Mouse (Mus musculus) neural tube, embryonic 11.5 days (tissue): ENCODE measurements around the gene Cd4. TPM values are rescaled to one million over a fixed set of nuclear protein-coding genes. Genes with fewer than 3 reads are reported as not detected.

Source experiments
- ATAC-seq: fragments of 200-750 bp; cut with Nextera tagmentation; 2 replicates; pipeline ENCODE4 v1.8.0; 2017; ENCODE audit warnings: moderate number of reproducible peaks, mild to moderate bottlenecking, moderate TSS enrichment, moderate library complexity; ENCODE audit not compliant: insufficient read depth, low FRiP score, low TSS enrichment
- DNase-seq: peaks from one replicate; pipeline ENCODE4 v3.0.0-alpha.2; 2015; ENCODE audit warnings: low spot score
- H3K27ac ChIP-seq: fragments of 300-500 bp; sonication (generic); 2 replicates; pipeline ENCODE4 v1.5.1; 2014; ENCODE audit warnings: low read depth, mild to moderate bottlenecking, low read length
- H3K27me3 ChIP-seq: fragments of 300-500 bp; sonication (generic); 2 replicates; pipeline ENCODE4 v1.6.1; 2014; ENCODE audit warnings: mild to moderate bottlenecking, low read length, mixed read lengths; ENCODE audit not compliant: control insufficient read depth, insufficient read depth
- H3K36me3 ChIP-seq: fragments of 300-500 bp; sonication (generic); 2 replicates; pipeline ENCODE4 v1.6.1; 2014; ENCODE audit warnings: mild to moderate bottlenecking, low read length, moderate library complexity, mixed read lengths; ENCODE audit not compliant: control insufficient read depth, insufficient read depth
- H3K4me1 ChIP-seq: fragments of 300-500 bp; sonication (generic); 2 replicates; pipeline ENCODE4 v1.6.1; 2014; ENCODE audit warnings: low read length, mixed read lengths; ENCODE audit not compliant: control insufficient read depth, insufficient read depth
- H3K4me2 ChIP-seq: fragments of 300-500 bp; sonication (generic); 2 replicates; pipeline ENCODE4 v1.6.1; 2014; ENCODE audit warnings: low read depth, mild to moderate bottlenecking, moderate library complexity
- H3K4me3 ChIP-seq: fragments of 300-500 bp; sonication (generic); 2 replicates; pipeline ENCODE4 v1.5.1; 2014; ENCODE audit warnings: low read depth, low read length
- H3K9ac ChIP-seq: fragments of 300-500 bp; sonication (generic); 2 replicates; pipeline ENCODE4 v1.6.1; 2014; ENCODE audit warnings: mild to moderate bottlenecking, low read length
- H3K9me3 ChIP-seq: fragments of 300-500 bp; sonication (generic); 2 replicates; pipeline ENCODE4 v1.6.1; 2016; ENCODE audit warnings: low read length; ENCODE audit not compliant: control insufficient read depth
- WGBS: fragments of 180-500 bp; shearing (Covaris S2); extraction: QIAGEN DNeasy Blood & Tissue Kit; methylation state at CpG from one replicate; pipeline ENCODE4 v1.1.7; 2014; 5-methylcytosine and 5-hydroxymethylcytosine counted together
- polyA plus RNA-seq: library from polyadenylated mRNA; unstranded; fragments of >200 nt; fragmentation: Nextera tagmentation; extraction: Ambion mirVana; gene quantifications from 2 replicates; pipeline ENCODE4 v1.2.1, GENCODE M21; 2014

Cd4 gene
- polyA plus RNA-seq, 1 experiment from 2014 or later, result not detected

DNA sequence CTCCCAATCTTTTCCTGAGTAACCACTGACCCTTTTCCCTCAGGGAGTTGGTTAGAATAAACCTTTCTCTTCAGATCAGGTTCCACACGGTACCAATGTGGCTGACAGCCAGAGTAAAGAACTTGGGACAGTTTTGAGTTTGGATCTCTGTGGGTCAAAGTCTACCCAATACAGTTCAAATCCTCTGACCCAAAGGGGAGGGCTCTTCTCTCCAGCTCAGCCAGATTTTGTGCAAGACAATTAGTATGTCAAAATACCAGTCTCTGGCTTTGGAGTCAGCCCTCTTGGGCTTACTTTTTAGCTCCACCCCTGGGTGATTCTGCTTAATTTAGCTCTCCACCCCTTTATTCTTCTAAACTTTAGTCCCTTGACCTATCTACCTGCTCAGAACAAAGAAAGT is 42.2 kb upstream of the Cd4 start:
- Histone ChIP-seq H3K9ac (peak overlapping the region; percentile 96), H3K4me3 (peak overlapping the region; percentile 97), H3K4me1 (peaks cover 16% of the 10 kb centered on the region), H3K9me3 (no peaks in the 10 kb centered on the region), H3K27ac (peak overlapping the region; percentile 87), H3K36me3 (peaks cover 14% of the 10 kb centered on the region), H3K4me2 (peak overlapping the region; percentile 94), H3K27me3 (no peaks in the 10 kb centered on the region)
- WGBS, result 60% methylated on average over 1 of the region's 1 CpGs
- ATAC-seq (no peak), DNase-seq (no peak)

DNA sequence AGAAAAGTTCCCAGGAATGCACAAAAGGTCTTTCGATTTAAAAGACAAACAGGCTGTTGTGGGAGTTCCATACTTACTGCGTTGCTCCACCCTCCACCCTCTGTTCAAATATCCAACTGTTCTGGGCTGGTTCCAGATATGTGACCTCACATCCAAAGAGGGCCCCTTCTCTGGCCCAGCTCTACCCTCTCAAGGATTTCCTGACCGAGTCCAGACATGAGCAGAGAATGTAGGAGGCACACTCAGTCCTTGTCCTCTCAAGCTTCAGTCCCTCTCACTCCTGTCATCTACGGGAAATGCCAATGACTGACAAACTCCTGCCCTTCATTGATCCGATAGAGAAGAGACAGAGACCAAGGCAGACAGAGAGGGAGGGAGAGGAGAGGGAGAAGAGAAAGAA is 37.9 kb upstream of the Cd4 start:
- H3K27me3 ChIP-seq, result no peaks in the 10 kb centered on the region

DNA sequence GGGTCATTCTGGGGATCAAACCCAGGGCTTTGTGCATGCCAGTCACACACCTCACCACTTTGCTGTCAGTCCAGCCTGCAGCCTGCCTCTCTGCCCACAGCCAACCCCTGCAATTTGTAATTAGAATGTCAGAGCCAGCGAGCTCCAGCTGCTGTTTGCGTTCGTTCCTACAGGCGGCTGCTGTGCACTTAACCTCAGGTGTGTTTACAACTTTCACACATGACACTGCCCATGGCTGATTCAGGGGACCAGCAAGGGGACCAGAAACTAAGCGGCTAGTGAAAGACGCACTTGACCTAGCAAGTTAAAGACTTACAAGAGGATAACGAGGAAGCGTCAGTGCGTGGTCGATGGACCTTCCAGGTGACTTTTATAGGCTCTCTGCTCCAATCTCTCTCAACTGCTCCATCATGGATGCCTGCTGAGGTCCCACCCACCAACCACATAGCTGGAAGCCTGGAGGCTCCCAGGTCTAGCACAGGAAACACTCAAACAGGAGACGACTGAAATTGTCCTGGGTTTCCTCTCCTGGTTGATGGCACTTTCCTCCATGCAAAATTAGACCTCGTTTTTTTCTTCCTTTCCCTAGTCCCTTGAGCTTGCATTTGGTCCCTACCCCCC is 37.3 kb upstream of the Cd4 start:
- DNase-seq (no peak), ATAC-seq (no peak)
- H3K4me2 ChIP-seq, result no peak overlapping the region
- no peak overlapping the region for H3K4me3 ChIP-seq
- peaks cover 16% of the 10 kb centered on the region for H3K4me1 ChIP-seq
- no peaks in the 10 kb centered on the region for H3K9me3 ChIP-seq
- WGBS, result 35% methylated on average over 12 of the region's 12 CpGs
- no peak overlapping the region for H3K27ac ChIP-seq
- no peaks in the 10 kb centered on the region for H3K27me3 ChIP-seq
- H3K36me3 ChIP-seq, result no peaks in the 10 kb centered on the region
- no peak overlapping the region for H3K9ac ChIP-seq

More for the DNA sequence above, 37.9 kb upstream of the Cd4 start:
- H3K4me2 ChIP-seq, result no peak overlapping the region
- H3K9ac ChIP-seq, result no peak overlapping the region
- no peaks in the 10 kb centered on the region for H3K9me3 ChIP-seq
- WGBS, result 63% methylated on average over 5 of the region's 5 CpGs
- ATAC-seq (no peak), DNase-seq (no peak)
- no peak overlapping the region for H3K4me3 ChIP-seq
- peaks cover 14% of the 10 kb centered on the region for H3K4me1 ChIP-seq
- H3K36me3 ChIP-seq, result no peaks in the 10 kb centered on the region
- H3K27ac ChIP-seq, result no peak overlapping the region

DNA sequence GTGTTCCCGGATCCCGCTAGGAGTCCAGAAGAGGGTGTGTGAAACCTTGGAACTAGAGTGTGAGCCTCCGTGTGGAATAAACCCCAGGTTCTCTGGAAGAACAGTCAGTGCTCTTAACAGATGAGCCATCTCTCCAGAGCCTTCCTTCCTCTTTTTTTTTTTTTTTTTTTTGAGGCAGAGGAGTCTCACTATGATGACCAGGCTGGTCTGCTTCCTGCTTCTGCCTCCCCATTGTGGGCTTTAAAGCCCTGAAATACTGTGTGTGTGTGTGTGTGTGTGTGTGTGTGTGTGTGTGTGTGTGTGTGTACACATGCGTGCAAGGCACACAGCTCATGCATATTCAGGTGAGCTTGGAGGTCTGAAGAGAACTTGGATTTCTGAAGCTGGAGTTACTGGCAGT is 33.5 kb upstream of the Cd4 start:
- Histone ChIP-seq H3K4me3 (no peak overlapping the region), H3K4me1 (peaks cover 23% of the 10 kb centered on the region), H3K27me3 (no peaks in the 10 kb centered on the region), H3K9ac (no peak overlapping the region), H3K36me3 (no peaks in the 10 kb centered on the region), H3K27ac (peak overlapping the region; percentile 97; the same call in 1 of the 2 replicates), H3K9me3 (no peaks in the 10 kb centered on the region), H3K4me2 (no peak overlapping the region)
- no peak for DNase-seq
- 63% methylated on average over 4 of the region's 4 CpGs for WGBS
- no peak for ATAC-seq

DNA sequence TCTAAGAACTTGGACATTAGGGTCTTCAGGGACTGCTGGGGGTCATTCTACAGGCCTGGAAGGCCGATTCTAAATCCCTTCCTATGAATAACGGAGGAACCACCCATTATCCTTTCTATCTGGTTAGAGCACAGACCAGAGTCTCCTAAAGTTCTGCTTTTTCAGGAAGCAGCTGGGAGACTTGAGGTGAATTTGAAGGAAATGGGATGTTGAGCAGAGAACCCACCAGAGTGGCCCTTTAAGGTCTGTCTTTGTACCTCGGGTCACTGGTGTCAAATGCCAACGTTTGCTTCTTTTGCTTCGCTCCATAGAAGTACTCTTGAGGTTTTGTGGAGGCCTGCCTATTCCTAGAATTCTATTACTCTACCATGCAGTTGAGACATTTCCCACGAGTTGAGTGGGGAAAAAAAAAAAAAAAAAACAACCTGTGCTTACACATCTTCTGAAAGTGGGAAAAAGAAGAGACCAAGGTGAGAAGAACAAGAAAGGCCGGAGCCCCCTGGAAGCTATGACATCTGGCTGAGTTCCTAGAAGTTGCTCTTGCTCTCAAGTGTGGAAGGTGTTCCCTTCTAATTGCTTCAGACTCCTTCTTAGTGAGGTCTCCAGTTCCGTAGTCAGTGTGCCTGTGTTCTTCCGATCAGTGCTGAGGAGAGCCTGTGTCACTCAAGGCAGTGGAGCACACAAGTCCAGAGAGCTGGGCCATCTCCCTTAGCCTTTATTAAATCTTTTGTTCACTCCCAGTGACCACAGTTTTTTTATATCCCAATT is 32.5 kb upstream of the Cd4 start:
- 24% methylated on average over 9 of the region's 9 CpGs for WGBS
- Histone ChIP-seq H3K4me3 (peak overlapping the region; percentile 20; the same call in 1 of the 2 replicates), H3K9ac (peak overlapping the region; percentile 41), H3K36me3 (no peaks in the 10 kb centered on the region), H3K27me3 (no peaks in the 10 kb centered on the region), H3K9me3 (no peaks in the 10 kb centered on the region), H3K4me1 (peaks cover 29% of the 10 kb centered on the region), H3K27ac (peak overlapping the region; percentile 97), H3K4me2 (peak overlapping the region; percentile 34)
- DNase-seq (no peak), ATAC-seq (no peak)

DNA sequence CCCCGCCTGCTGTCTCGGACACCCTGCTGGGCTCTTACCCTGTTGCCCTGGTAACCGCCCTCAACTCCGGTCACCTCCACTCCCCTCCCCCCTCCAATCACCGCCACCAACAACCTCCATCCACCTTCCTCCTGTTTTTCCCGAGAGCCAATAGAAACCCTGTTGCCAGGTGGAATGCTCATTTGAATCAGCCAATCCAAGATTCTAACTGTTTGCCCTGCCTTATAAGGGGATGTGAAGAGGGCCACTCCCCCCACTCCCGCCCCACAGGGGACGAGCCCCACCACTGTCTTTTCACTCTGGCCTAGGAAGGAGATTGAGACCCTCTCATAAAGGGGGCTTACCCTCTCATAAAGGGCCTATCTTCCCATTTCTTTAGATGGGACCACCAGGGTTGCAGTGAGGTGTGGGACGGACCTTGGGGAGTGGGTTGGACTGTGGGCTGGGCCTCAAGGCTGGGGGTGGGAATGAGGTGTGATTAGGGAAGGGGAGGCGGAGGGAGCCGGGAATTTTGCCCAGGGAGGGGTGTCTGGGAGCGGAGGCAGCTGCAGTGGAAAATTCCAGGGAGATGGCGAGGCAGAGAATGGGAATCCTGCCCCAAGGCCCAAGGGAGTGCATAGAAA is 31.8 kb upstream of the Cd4 start, which contains the start of gene Ptms:
TSS of gene Ptms (minus strand) at position 409 of the 623 bp plus-strand sequence.
- Histone ChIP-seq H3K27ac (peak within 1 kb of the TSS; percentile 100), H3K4me1 (peaks cover 31% of the 10 kb centered on the region), H3K27me3 (no peaks in the 10 kb centered on the region), H3K9ac (peak within 1 kb of the TSS; percentile 41), H3K36me3 (no peaks in the 10 kb centered on the region), H3K4me3 (peak within 1 kb of the TSS; percentile 20; the same call in 1 of the 2 replicates), H3K9me3 (no peaks in the 10 kb centered on the region), H3K4me2 (peak within 1 kb of the TSS; percentile 98)
- peak; percentile 94 for DNase-seq
- under 1% methylated on average over 13 of the region's 13 CpGs for WGBS
- ATAC-seq, result peak; percentile 87

DNA sequence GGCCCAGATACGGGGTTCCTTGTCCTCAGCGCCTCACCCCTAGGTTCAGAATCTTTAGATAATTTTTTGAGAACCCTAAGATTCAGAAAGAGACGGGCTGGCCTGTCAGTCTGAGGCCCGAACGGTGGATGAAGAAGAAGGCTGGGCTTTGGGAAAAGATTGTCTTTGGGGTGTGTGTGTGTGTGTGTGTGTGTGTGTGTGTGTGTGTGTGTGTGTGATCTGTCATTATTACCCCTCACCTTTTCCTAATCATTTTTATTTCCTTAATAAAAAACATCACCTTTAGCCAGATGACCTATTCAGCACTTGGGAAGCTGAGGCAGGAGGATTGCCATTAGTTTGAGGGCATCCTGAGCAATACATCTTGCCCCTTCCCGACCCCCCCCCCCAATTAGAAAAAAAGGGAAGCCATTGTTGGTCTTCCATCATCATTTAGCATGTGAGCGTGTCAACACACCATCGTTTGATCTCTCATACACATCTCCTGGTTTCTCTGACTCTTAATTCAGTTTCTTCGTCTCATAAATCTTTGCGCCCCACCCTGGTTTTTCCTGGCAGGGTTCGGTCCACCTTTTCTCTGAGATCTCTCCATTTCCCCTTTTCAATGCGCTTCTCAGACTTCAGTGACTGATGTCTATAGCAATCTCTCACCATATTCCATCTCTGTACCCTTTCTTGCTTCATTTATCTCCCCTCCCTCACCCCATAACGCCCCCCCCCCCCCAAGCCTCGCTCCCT is 31.0 kb upstream of the Cd4 start:
- Histone ChIP-seq H3K4me2 (peak overlapping the region; percentile 98), H3K4me3 (peak overlapping the region; percentile 92; the same call in 1 of the 2 replicates), H3K4me1 (peaks cover 31% of the 10 kb centered on the region), H3K9ac (peak overlapping the region; percentile 99), H3K36me3 (peaks cover 6% of the 10 kb centered on the region), H3K27ac (peak overlapping the region; percentile 100), H3K27me3 (no peaks in the 10 kb centered on the region), H3K9me3 (no peaks in the 10 kb centered on the region)
- DNase-seq, result no peak
- 23% methylated on average over 13 of the region's 14 CpGs for WGBS
- ATAC-seq, result no peak

DNA sequence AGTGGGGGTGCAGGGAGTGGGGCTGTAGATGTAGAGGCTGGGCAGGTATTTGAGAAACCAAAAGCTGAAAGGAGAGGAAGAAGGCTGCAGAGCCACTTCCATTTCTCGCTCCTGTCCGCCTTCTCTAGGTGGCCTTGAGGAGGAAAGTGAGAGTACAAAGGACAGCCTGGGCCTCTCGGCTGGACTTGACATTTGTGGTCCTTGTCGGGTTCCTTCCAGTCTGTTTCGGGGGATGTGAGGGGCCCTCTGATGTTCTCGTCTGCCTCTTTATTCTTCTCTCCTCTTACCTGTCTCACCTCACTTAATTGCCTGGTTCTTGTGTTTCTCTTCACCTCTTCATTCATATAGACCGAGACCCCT is 30.3 kb upstream of the Cd4 start:
- H3K4me1 ChIP-seq, result peaks cover 31% of the 10 kb centered on the region
- no peak for DNase-seq

More for the DNA sequence above, 30.3 kb upstream of the Cd4 start:
- Histone ChIP-seq H3K9ac (peak overlapping the region; percentile 99), H3K27me3 (no peaks in the 10 kb centered on the region), H3K9me3 (no peaks in the 10 kb centered on the region), H3K36me3 (peaks cover 9% of the 10 kb centered on the region), H3K4me2 (peak overlapping the region; percentile 98), H3K27ac (peak overlapping the region; percentile 100), H3K4me3 (peak overlapping the region; percentile 92)
- WGBS, result 10% methylated on average over 7 of the region's 7 CpGs
- ATAC-seq, result no peak
